Mouse (Mus musculus) bone marrow, adult 2 months (tissue): ENCODE data around the gene Nfe2l3. TPM values are rescaled to one million over a fixed set of nuclear protein-coding genes. Genes with fewer than 3 reads are reported as not detected.
"Not testable (repeated sequence)": the region's sequence is repeated elsewhere in the genome, so short reads cannot be mapped to it uniquely, and the experiment has no call there.

Experiments used
- H3K27ac ChIP-seq: fragments of 200-500 bp; 2 replicates; pipeline ENCODE4 v1.5.1; 2012; ENCODE audit warnings: low read depth, mild to moderate bottlenecking, control low read depth, inconsistent platforms, low read length; ENCODE audit not compliant: control insufficient read depth, poor library complexity, insufficient read depth
- H3K4me1 ChIP-seq: fragments of 200-500 bp; 2 replicates; pipeline ENCODE4 v1.6.1; 2011; ENCODE audit warnings: low read length; ENCODE audit not compliant: control insufficient read depth, insufficient read depth
- H3K4me3 ChIP-seq: fragments of 200-500 bp; replicated peaks from 2 replicates; pipeline ENCODE3; 2011; ENCODE audit warnings: mild to moderate bottlenecking, low read depth, low read length, control low read depth; ENCODE audit not compliant: control insufficient read depth
- CTCF ChIP-seq: fragments of 200-500 bp; IDR thresholded peaks from 2 replicates; pipeline ENCODE4 v1.5.1; 2011; ENCODE audit warnings: low read length, control low read depth; ENCODE audit not compliant: control insufficient read depth, insufficient read depth
- POLR2A ChIP-seq: fragments of 200-500 bp; IDR thresholded peaks from 2 replicates; pipeline ENCODE4 v1.6.1; 2011; ENCODE audit warnings: low read depth, mild to moderate bottlenecking, control low read depth, low read length, borderline replicate concordance; ENCODE audit not compliant: control insufficient read depth
- WGBS: fragments of 180-500 bp; shearing (Covaris S2); methylation state at CpG from one replicate; pipeline ENCODE4 v1.1.7; 2018; 5-methylcytosine and 5-hydroxymethylcytosine counted together
- polyA plus RNA-seq: library from polyadenylated mRNA; stranded (reverse); fragments of >200 nt; gene quantifications from 2 replicates; pipeline ENCODE4 v1.2.4, GENCODE M21; 2011; ENCODE audit warnings: low replicate concordance; ENCODE audit not compliant: missing spikeins, insufficient read depth, insufficient read length

Gene Nfe2l3
- polyA plus RNA-seq, 1 experiment = not detected

- Histone ChIP-seq H3K4me1 (no peaks in the 10 kb centered on the region; the same call in 1 of the 2 replicates), H3K4me3 (peak within 1 kb of the TSS; percentile 82), H3K27ac (peak within 1 kb of the TSS; percentile 98)
- TF ChIP-seq CTCF (no peak), POLR2A (peak; percentile 26; the same call in 1 of the 2 replicates)
- WGBS = under 1% methylated on average over 99 of the region's 99 CpGs
These were observed 38.1 kb downstream of the Nfe2l3 start, which contains the start of gene Cbx3 for GRCm38 (mm10) chr6:51470311-51471178. Cbx3 (plus strand) TSS chr6:51470360.

- WGBS = 0% methylated on average over 10 of the region's 10 CpGs
- Histone ChIP-seq H3K4me3 (peak overlapping the region; percentile 82), H3K4me1 (no peaks in the 10 kb centered on the region; the same call in 1 of the 2 replicates), H3K27ac (peak overlapping the region; percentile 98)
- TF ChIP-seq CTCF (no peak), POLR2A (no peak)
These were observed 38.7 kb downstream of the Nfe2l3 start for GRCm38 (mm10) chr6:51471179-51471505.

GRCm38 (mm10) chr6:51471782-51472181 lies 39.3 kb downstream of the Nfe2l3 start:
- Histone ChIP-seq H3K4me3 (peak overlapping the region; percentile 32), H3K4me1 (no peaks in the 10 kb centered on the region; the same call in 1 of the 2 replicates), H3K27ac (no peak overlapping the region)
- 17% methylated on average over 3 of the region's 3 CpGs for WGBS
- TF ChIP-seq POLR2A (no peak), CTCF (no peak)

- no peaks in the 10 kb centered on the region for H3K4me1 ChIP-seq
- TF ChIP-seq POLR2A = no peak
- TF ChIP-seq CTCF = no peak
- no peak overlapping the region for H3K4me3 ChIP-seq
- 46% methylated on average over 4 of the region's 4 CpGs for WGBS
- no peak overlapping the region for H3K27ac ChIP-seq
These were observed 39.7 kb downstream of the Nfe2l3 start for GRCm38 (mm10) chr6:51472213-51472612.

GRCm38 (mm10) chr6:51479136-51479731 lies 46.8 kb downstream of the Nfe2l3 start:
- Histone ChIP-seq H3K4me3 (no peak overlapping the region), H3K27ac (no peak overlapping the region), H3K4me1 (no peaks in the 10 kb centered on the region)
- WGBS = 67% methylated on average over 4 of the region's 4 CpGs
- no peak for TF ChIP-seq CTCF

- no peak overlapping the region for H3K27ac ChIP-seq
- no peak overlapping the region for H3K4me3 ChIP-seq
- TF ChIP-seq POLR2A (no peak), CTCF (no peak)
- WGBS = 93% methylated on average over 8 of the region's 8 CpGs
- no peaks in the 10 kb centered on the region for H3K4me1 ChIP-seq
These were observed 49.1 kb downstream of the Nfe2l3 start for GRCm38 (mm10) chr6:51481548-51481947.

GRCm38 (mm10) chr6:51483861-51484260 lies 51.4 kb downstream of the Nfe2l3 start:
- H3K27ac ChIP-seq = no peak overlapping the region
- TF ChIP-seq CTCF (no peak), POLR2A (no peak)
- H3K4me3 ChIP-seq = no peak overlapping the region
- no peaks in the 10 kb centered on the region for H3K4me1 ChIP-seq
- WGBS = 94% methylated on average over 3 of the region's 3 CpGs

- not testable (repeated sequence) for H3K4me1 ChIP-seq, H3K27ac ChIP-seq, H3K4me3 ChIP-seq
- WGBS = 91% methylated on average over 8 of the region's 8 CpGs
These were observed 52.1 kb downstream of the Nfe2l3 start for GRCm38 (mm10) chr6:51484556-51484955.

- TF ChIP-seq POLR2A (no peak), CTCF (no peak)
- Histone ChIP-seq H3K4me1 (no peaks in the 10 kb centered on the region), H3K4me3 (no peak overlapping the region), H3K27ac (no peak overlapping the region)
- 46% methylated on average over 2 of the region's 2 CpGs for WGBS
These were observed 53.2 kb downstream of the Nfe2l3 start for GRCm38 (mm10) chr6:51485646-51486045.
